Mouse (Mus musculus) midbrain, embryonic 16.5 days (tissue): Measurements from ENCODE around the gene Cadm2. TPM values are rescaled to one million over a fixed set of nuclear protein-coding genes. Genes with fewer than 3 reads are reported as not detected.

Source experiments
- ATAC-seq: fragments of 200-750 bp; cut with Nextera tagmentation; 2 replicates; pipeline ENCODE4 v1.8.0; 2017; ENCODE audit warnings: moderate TSS enrichment
- H3K27ac ChIP-seq: fragments of 300-500 bp; sonication (generic); 2 replicates; pipeline ENCODE4 v1.5.1; 2014; ENCODE audit warnings: mild to moderate bottlenecking, low read length, mixed read lengths
- H3K27me3 ChIP-seq: fragments of 300-500 bp; sonication (generic); 2 replicates; pipeline ENCODE4 v1.6.1; 2014; ENCODE audit warnings: low read depth, low read length, mixed read lengths; ENCODE audit not compliant: control insufficient read depth, insufficient read depth
- H3K36me3 ChIP-seq: fragments of 300-500 bp; sonication (generic); 2 replicates; pipeline ENCODE4 v1.6.1; 2014; ENCODE audit warnings: mild to moderate bottlenecking, low read length, moderate library complexity, mixed read lengths; ENCODE audit not compliant: control insufficient read depth, insufficient read depth
- H3K4me1 ChIP-seq: fragments of 300-500 bp; sonication (generic); 2 replicates; pipeline ENCODE4 v1.6.1; 2014; ENCODE audit warnings: mild to moderate bottlenecking, low read length, mixed read lengths; ENCODE audit not compliant: control insufficient read depth, insufficient read depth
- H3K4me2 ChIP-seq: fragments of 300-500 bp; sonication (generic); 2 replicates; pipeline ENCODE4 v1.6.1; 2014; ENCODE audit warnings: mild to moderate bottlenecking, low read length, mixed read lengths
- H3K4me3 ChIP-seq: fragments of 300-500 bp; sonication (generic); 2 replicates; pipeline ENCODE4 v1.5.1; 2014; ENCODE audit warnings: low read depth, mild to moderate bottlenecking, low read length, moderate library complexity, mixed read lengths
- H3K9ac ChIP-seq: fragments of 300-500 bp; sonication (generic); 2 replicates; pipeline ENCODE4 v1.6.1; 2014; ENCODE audit warnings: low read depth, low read length, mixed read lengths
- H3K9me3 ChIP-seq: fragments of 300-500 bp; sonication (generic); replicated peaks from 2 replicates; pipeline ENCODE4 v1.6.1; 2014; ENCODE audit warnings: mild to moderate bottlenecking, low read length, mixed read lengths; ENCODE audit not compliant: control insufficient read depth, poor library complexity, severe bottlenecking
- WGBS: fragments of 180-500 bp; shearing (Covaris S2); extraction: QIAGEN DNeasy Blood & Tissue Kit; methylation state at CpG from one replicate; pipeline ENCODE4 v1.1.7; 2014; 5-methylcytosine and 5-hydroxymethylcytosine counted together
- polyA plus RNA-seq: library from polyadenylated mRNA; unstranded; fragments of >200 nt; fragmentation: Nextera tagmentation; extraction: Ambion mirVana; gene quantifications from 2 replicates; pipeline ENCODE4 v1.2.1, GENCODE M21; 2015

Gene Cadm2
- polyA plus RNA-seq, 1 experiment from 2014 or later: 75.6 TPM

GRCm38 (mm10) chr16:66922753-66923152 lies 698.0 kb downstream of the Cadm2 start:
- Histone ChIP-seq H3K4me2 (no peak overlapping the region), H3K4me1 (no peaks in the 10 kb centered on the region), H3K4me3 (no peak overlapping the region), H3K36me3 (no peaks in the 10 kb centered on the region), H3K9ac (no peak overlapping the region), H3K27ac (no peak overlapping the region), H3K27me3 (no peaks in the 10 kb centered on the region), H3K9me3 (no peaks in the 10 kb centered on the region)
- ATAC-seq: no peak
- WGBS: 78% methylated on average over 2 of the region's 2 CpGs

- Histone ChIP-seq H3K4me3 (no peak overlapping the region), H3K9me3 (no peaks in the 10 kb centered on the region), H3K9ac (no peak overlapping the region), H3K4me2 (no peak overlapping the region), H3K27ac (no peak overlapping the region), H3K27me3 (no peaks in the 10 kb centered on the region), H3K4me1 (no peaks in the 10 kb centered on the region), H3K36me3 (no peaks in the 10 kb centered on the region)
- ATAC-seq: no peak
- WGBS: 90% methylated on average over 1 of the region's 1 CpGs
These were observed 699.2 kb downstream of the Cadm2 start for GRCm38 (mm10) chr16:66921414-66921915.

GRCm38 (mm10) chr16:66919889-66920402 lies 700.8 kb downstream of the Cadm2 start:
- no peaks in the 10 kb centered on the region for H3K9me3 ChIP-seq
- no peaks in the 10 kb centered on the region for H3K4me1 ChIP-seq
- no peak overlapping the region for H3K27ac ChIP-seq
- H3K4me2 ChIP-seq: no peak overlapping the region
- ATAC-seq: no peak
- no peak overlapping the region for H3K9ac ChIP-seq
- no peaks in the 10 kb centered on the region for H3K36me3 ChIP-seq
- WGBS: 89% methylated on average over 12 of the region's 12 CpGs
- no peak overlapping the region for H3K4me3 ChIP-seq
- no peaks in the 10 kb centered on the region for H3K27me3 ChIP-seq

- H3K4me3 ChIP-seq: no peak overlapping the region
- H3K9me3 ChIP-seq: no peaks in the 10 kb centered on the region
- no peak overlapping the region for H3K9ac ChIP-seq
These were observed 718.9 kb downstream of the Cadm2 start for GRCm38 (mm10) chr16:66901801-66902200.

GRCm38 (mm10) chr16:66900664-66901063 lies 720.0 kb downstream of the Cadm2 start:
- Histone ChIP-seq H3K27me3 (no peaks in the 10 kb centered on the region), H3K9me3 (no peaks in the 10 kb centered on the region), H3K4me1 (no peaks in the 10 kb centered on the region), H3K4me2 (no peak overlapping the region), H3K9ac (no peak overlapping the region), H3K27ac (no peak overlapping the region), H3K36me3 (no peaks in the 10 kb centered on the region), H3K4me3 (no peak overlapping the region)
- no peak for ATAC-seq
- 44% methylated on average over 4 of the region's 4 CpGs for WGBS

More at GRCm38 (mm10) chr16:66901801-66902200, 718.9 kb downstream of the Cadm2 start:
- Histone ChIP-seq H3K4me2 (no peak overlapping the region), H3K27ac (no peak overlapping the region), H3K4me1 (no peaks in the 10 kb centered on the region), H3K36me3 (no peaks in the 10 kb centered on the region), H3K27me3 (no peaks in the 10 kb centered on the region)
- no peak for ATAC-seq
- 76% methylated on average over 3 of the region's 3 CpGs for WGBS

- Histone ChIP-seq H3K36me3 (no peaks in the 10 kb centered on the region), H3K27me3 (no peaks in the 10 kb centered on the region), H3K4me1 (no peaks in the 10 kb centered on the region), H3K4me3 (no peak overlapping the region), H3K27ac (no peak overlapping the region), H3K9ac (no peak overlapping the region), H3K9me3 (no peaks in the 10 kb centered on the region), H3K4me2 (no peak overlapping the region)
- no peak for ATAC-seq
- 85% methylated on average over 6 of the region's 6 CpGs for WGBS
These were observed 728.3 kb downstream of the Cadm2 start for GRCm38 (mm10) chr16:66892359-66892758.

GRCm38 (mm10) chr16:66891559-66892247 lies 729.0 kb downstream of the Cadm2 start:
- H3K4me3 ChIP-seq: no peak overlapping the region
- H3K9me3 ChIP-seq: no peaks in the 10 kb centered on the region
- no peaks in the 10 kb centered on the region for H3K27me3 ChIP-seq
- no peak overlapping the region for H3K4me2 ChIP-seq
- no peaks in the 10 kb centered on the region for H3K4me1 ChIP-seq
- H3K36me3 ChIP-seq: no peaks in the 10 kb centered on the region
- no peak overlapping the region for H3K27ac ChIP-seq
- WGBS: 71% methylated on average over 6 of the region's 6 CpGs
- H3K9ac ChIP-seq: no peak overlapping the region
- ATAC-seq: no peak

- H3K4me2 ChIP-seq: no peak overlapping the region
- no peak overlapping the region for H3K27ac ChIP-seq
- H3K4me3 ChIP-seq: no peak overlapping the region
- no peaks in the 10 kb centered on the region for H3K36me3 ChIP-seq
- H3K4me1 ChIP-seq: no peaks in the 10 kb centered on the region
- H3K9me3 ChIP-seq: no peaks in the 10 kb centered on the region
- 90% methylated on average over 8 of the region's 8 CpGs for WGBS
- no peak overlapping the region for H3K9ac ChIP-seq
- ATAC-seq: no peak
- no peaks in the 10 kb centered on the region for H3K27me3 ChIP-seq
These were observed 730.8 kb downstream of the Cadm2 start for GRCm38 (mm10) chr16:66889907-66890306.

- H3K27me3 ChIP-seq: no peaks in the 10 kb centered on the region
- no peak overlapping the region for H3K4me3 ChIP-seq
- WGBS: 45% methylated on average over 3 of the region's 3 CpGs
- no peak for ATAC-seq
- no peaks in the 10 kb centered on the region for H3K9me3 ChIP-seq
- no peaks in the 10 kb centered on the region for H3K4me1 ChIP-seq
- no peak overlapping the region for H3K9ac ChIP-seq
- no peaks in the 10 kb centered on the region for H3K36me3 ChIP-seq
- H3K27ac ChIP-seq: no peak overlapping the region
- no peak overlapping the region for H3K4me2 ChIP-seq
These were observed 738.1 kb downstream of the Cadm2 start for GRCm38 (mm10) chr16:66882597-66882996.
